Mouse (Mus musculus): ENCODE results near the gene Gpr39.
"Not testable (repeated sequence)": the region's sequence is repeated elsewhere in the genome, so short reads cannot be mapped to it uniquely, and the experiment has no call there.

Gene Gpr39

GRCm38 (mm10) chr1:125676790-125677273 is at the start of gene Gpr39:
TSS of gene Gpr39 (plus strand) at chr1:125676995.
- DNase-seq (ENCODE audit: low spot score), result peak; percentile 38

GRCm38 (mm10) chr1:125639501-125640253 is 37.1 kb upstream of the Gpr39 start:
- DNase-seq (ENCODE audit: low spot score), result no peak

GRCm38 (mm10) chr1:125643643-125644042 is 33.2 kb upstream of the Gpr39 start:
- DNase-seq (ENCODE audit: low spot score), result no peak

- DNase-seq (ENCODE audit: low spot score), result not testable (repeated sequence)
These were observed 30.0 kb upstream of the Gpr39 start for GRCm38 (mm10) chr1:125646816-125647215.

- DNase-seq (ENCODE audit: low spot score), result no peak
These were observed 28.8 kb upstream of the Gpr39 start for GRCm38 (mm10) chr1:125648011-125648410.

- no peak for DNase-seq (ENCODE audit: low spot score)
These were observed 27.7 kb upstream of the Gpr39 start for GRCm38 (mm10) chr1:125649056-125649455.

- DNase-seq (ENCODE audit: low spot score), result no peak
These were observed 23.8 kb upstream of the Gpr39 start for GRCm38 (mm10) chr1:125652836-125653594.

GRCm38 (mm10) chr1:125657416-125657815 is 19.4 kb upstream of the Gpr39 start:
- DNase-seq (ENCODE audit: low spot score), result no peak

- DNase-seq (ENCODE audit: low spot score), result no peak
These were observed 16.6 kb upstream of the Gpr39 start for GRCm38 (mm10) chr1:125660151-125660550.

GRCm38 (mm10) chr1:125660901-125661300 is 15.9 kb upstream of the Gpr39 start:
- no peak for DNase-seq (ENCODE audit: low spot score)

GRCm38 (mm10) chr1:125662058-125662457 is 14.7 kb upstream of the Gpr39 start:
- no peak for DNase-seq (ENCODE audit: low spot score)

GRCm38 (mm10) chr1:125662660-125663059 is 14.1 kb upstream of the Gpr39 start:
- no peak for DNase-seq (ENCODE audit: low spot score)

- no peak for DNase-seq (ENCODE audit: low spot score)
These were observed 13.7 kb upstream of the Gpr39 start for GRCm38 (mm10) chr1:125663104-125663503.

- no peak for DNase-seq (ENCODE audit: low spot score)
These were observed 11.6 kb upstream of the Gpr39 start for GRCm38 (mm10) chr1:125665127-125665637.

GRCm38 (mm10) chr1:125669035-125669434 is 7.8 kb upstream of the Gpr39 start:
- DNase-seq (ENCODE audit: low spot score), result no peak

- no peak for DNase-seq (ENCODE audit: low spot score)
These were observed 1.6 kb upstream of the Gpr39 start for GRCm38 (mm10) chr1:125675186-125675585.

GRCm38 (mm10) chr1:125677286-125677685 is 491 bp downstream of the Gpr39 start:
- DNase-seq (ENCODE audit: low spot score), result peak; percentile 40

- DNase-seq (ENCODE audit: low spot score), result no peak
These were observed 2.8 kb downstream of the Gpr39 start for GRCm38 (mm10) chr1:125679522-125680077.

- DNase-seq (ENCODE audit: low spot score), result no peak
These were observed 7.6 kb downstream of the Gpr39 start for GRCm38 (mm10) chr1:125684423-125684822.

GRCm38 (mm10) chr1:125685304-125685703 is 8.5 kb downstream of the Gpr39 start:
- DNase-seq (ENCODE audit: low spot score), result no peak

GRCm38 (mm10) chr1:125687701-125688420 is 11.1 kb downstream of the Gpr39 start:
- DNase-seq (ENCODE audit: low spot score), result no peak

- no peak for DNase-seq (ENCODE audit: low spot score)
These were observed 16.7 kb downstream of the Gpr39 start for GRCm38 (mm10) chr1:125693541-125693940.
